Mouse (Mus musculus) spleen, adult 2 months (tissue): ENCODE results near the gene Sult1d1.

Experiments used
- CTCF ChIP-seq: fragments of 200-500 bp; IDR thresholded peaks from 2 replicates; pipeline ENCODE4 v1.5.1; 2011; ENCODE audit warnings: mild to moderate bottlenecking, inconsistent platforms; ENCODE audit not compliant: insufficient read depth, insufficient read length, insufficient replicate concordance; ENCODE audit errors: extremely low read depth
- POLR2A ChIP-seq: fragments of 200-500 bp; IDR thresholded peaks from 2 replicates; pipeline ENCODE4 v1.6.1; 2011; ENCODE audit warnings: low read depth, low read length, inconsistent platforms

GRCm38 (mm10) chr5:87601018-87601417 lies 32.2 kb upstream of the Sult1d1 start:
- TF ChIP-seq POLR2A: no peak
- TF ChIP-seq CTCF: no peak
